Mouse (Mus musculus) gastrocnemius, postnatal 10 days (tissue): ENCODE results near the gene Slc39a2. TPM values are rescaled to one million over a fixed set of nuclear protein-coding genes. Genes with fewer than 3 reads are reported as not detected.
"Not testable (repeated sequence)": the region's sequence is repeated elsewhere in the genome, so short reads cannot be mapped to it uniquely, and the experiment has no call there.

ENCODE experiments used
- DNase-seq: peaks from one replicate; pipeline ENCODE4 v3.0.0; 2021; ENCODE audit warnings: mixed read lengths
- total RNA-seq, 2 experiments: library from RNA; stranded (reverse); gene quantifications; 2 replicates each; pipeline ENCODE4 v1.2.3; 2021

Gene Slc39a2
- total RNA-seq, 2 experiments from 2014 or later = 0.45 to 0.68 TPM

GRCm38 (mm10) chr14:51902806-51903710 lies 10.4 kb downstream of the Slc39a2 start:
- peak; percentile 89 for DNase-seq

GRCm38 (mm10) chr14:51903782-51904181 lies 11.1 kb downstream of the Slc39a2 start:
- no peak for DNase-seq

GRCm38 (mm10) chr14:51904706-51905105 lies 12.0 kb downstream of the Slc39a2 start:
- no peak for DNase-seq

GRCm38 (mm10) chr14:51906102-51906501 lies 13.4 kb downstream of the Slc39a2 start:
- DNase-seq = no peak

GRCm38 (mm10) chr14:51911301-51911700 lies 18.6 kb downstream of the Slc39a2 start:
- DNase-seq = no peak

GRCm38 (mm10) chr14:51912391-51913061 lies 19.8 kb downstream of the Slc39a2 start:
- no peak for DNase-seq

- DNase-seq = peak; percentile 80
Observed at GRCm38 (mm10) chr14:51913062-51913959, 20.6 kb downstream of the Slc39a2 start.

GRCm38 (mm10) chr14:51913960-51914762 lies 21.5 kb downstream of the Slc39a2 start, which contains the start of gene Ndrg2:
TSS of gene Ndrg2 (minus strand) at chr14:51914158.
- peak; percentile 71 for DNase-seq

GRCm38 (mm10) chr14:51915030-51915429 lies 22.3 kb downstream of the Slc39a2 start:
- no peak for DNase-seq

- no peak for DNase-seq
Observed at GRCm38 (mm10) chr14:51916539-51916938, 23.9 kb downstream of the Slc39a2 start.

GRCm38 (mm10) chr14:51918125-51918524 lies 25.4 kb downstream of the Slc39a2 start, which contains the start of gene Tppp2:
TSS of gene Tppp2 (plus strand) at chr14:51918425.
- DNase-seq = no peak

- no peak for DNase-seq
Observed at GRCm38 (mm10) chr14:51918966-51919365, 26.3 kb downstream of the Slc39a2 start.

- DNase-seq = peak; percentile 66
Observed at GRCm38 (mm10) chr14:51921759-51922570, 29.3 kb downstream of the Slc39a2 start.

GRCm38 (mm10) chr14:51922571-51922865 lies 29.8 kb downstream of the Slc39a2 start, which contains the start of gene Rnase13:
TSS of gene Rnase13 (minus strand) at chr14:51922773.
- no peak for DNase-seq

- no peak for DNase-seq
Observed at GRCm38 (mm10) chr14:51922910-51923309, 30.2 kb downstream of the Slc39a2 start.

- no peak for DNase-seq
Observed at GRCm38 (mm10) chr14:51923492-51923891, 30.8 kb downstream of the Slc39a2 start.

- DNase-seq = not testable (repeated sequence)
Observed at GRCm38 (mm10) chr14:51926930-51927329, 34.2 kb downstream of the Slc39a2 start.

- peak; percentile 55 for DNase-seq
Observed at GRCm38 (mm10) chr14:51929309-51929943, 36.7 kb downstream of the Slc39a2 start.

- no peak for DNase-seq
Observed at GRCm38 (mm10) chr14:51929968-51930367, 37.3 kb downstream of the Slc39a2 start.

- DNase-seq = peak; percentile 51
Observed at GRCm38 (mm10) chr14:51930824-51931223, 38.1 kb downstream of the Slc39a2 start.
